Mouse (Mus musculus) hindbrain, postnatal 0 days (tissue): ENCODE results near the gene Gm7073. TPM values are rescaled to one million over a fixed set of nuclear protein-coding genes. Genes with fewer than 3 reads are reported as not detected.
A peak's percentile ranks its signal among the peaks of the same experiment; 100 is the strongest.

Experiments
- ATAC-seq: fragments of 200-750 bp; cut with Nextera tagmentation; 2 replicates; pipeline ENCODE4 v1.8.0; 2017; ENCODE audit warnings: mild to moderate bottlenecking, moderate TSS enrichment, moderate library complexity
- DNase-seq: peaks from one replicate; pipeline ENCODE4 v3.0.0-alpha.2; 2015; ENCODE audit warnings: low spot score
- H3K27ac ChIP-seq: fragments of 300-500 bp; sonication (generic); 2 replicates; pipeline ENCODE4 v1.5.1; 2014; ENCODE audit warnings: mild to moderate bottlenecking
- H3K27me3 ChIP-seq: fragments of 300-500 bp; sonication (generic); 2 replicates; pipeline ENCODE4 v1.6.1; 2014; ENCODE audit warnings: low read length, mixed read lengths; ENCODE audit not compliant: insufficient read depth
- H3K36me3 ChIP-seq: fragments of 300-500 bp; sonication (generic); 2 replicates; pipeline ENCODE4 v1.6.1; 2014; ENCODE audit warnings: low read length, mixed read lengths; ENCODE audit not compliant: insufficient read depth
- H3K4me1 ChIP-seq: fragments of 300-500 bp; sonication (generic); 2 replicates; pipeline ENCODE4 v1.6.1; 2014; ENCODE audit warnings: antibody characterized with exemption, low read length, mixed read lengths; ENCODE audit not compliant: insufficient read depth
- H3K4me2 ChIP-seq: fragments of 300-500 bp; sonication (generic); 2 replicates; pipeline ENCODE4 v1.6.1; 2014; ENCODE audit warnings: low read depth, mild to moderate bottlenecking, low read length, moderate library complexity, mixed read lengths
- H3K4me3 ChIP-seq: fragments of 300-500 bp; sonication (generic); 2 replicates; pipeline ENCODE4 v1.5.1; 2014; ENCODE audit warnings: low read length
- H3K9ac ChIP-seq: fragments of 300-500 bp; sonication (generic); replicated peaks from 2 replicates; pipeline ENCODE4 v1.6.1; 2014; ENCODE audit warnings: mild to moderate bottlenecking, low read length, moderate library complexity, mixed read lengths
- H3K9me3 ChIP-seq: fragments of 300-500 bp; sonication (generic); 2 replicates; pipeline ENCODE4 v1.6.1; 2016; ENCODE audit warnings: low read length, mixed read lengths
- CTCF ChIP-seq: IDR thresholded peaks from 2 replicates; pipeline ENCODE4 v1.5.1; 2016; ENCODE audit warnings: antibody characterized with exemption, control low read depth, low read depth
- WGBS: fragments of 180-500 bp; shearing (Covaris S2); extraction: QIAGEN DNeasy Blood & Tissue Kit; methylation state at CpG from one replicate; pipeline ENCODE4 v1.1.7; 2014; 5-methylcytosine and 5-hydroxymethylcytosine counted together
- polyA plus RNA-seq: library from polyadenylated mRNA; unstranded; fragments of >200 nt; fragmentation: Nextera tagmentation; extraction: Ambion mirVana; gene quantifications from 2 replicates; pipeline ENCODE4 v1.2.1, GENCODE M21; 2015
- total RNA-seq: library from RNA; depleted of rRNA; stranded (reverse); fragments of >200 nt; gene quantifications from 2 replicates; pipeline ENCODE4 v1.2.3, GENCODE M21; 2014; rRNA removed

Gm7073 gene
- not detected in 2 replicates for total RNA-seq
- not detected in 2 replicates for polyA plus RNA-seq

GRCm38 (mm10) chrX:60539149-60539548, at the start of gene Gm7073:
TSS of gene Gm7073 (minus strand) at chrX:60539249.
- ATAC-seq (no peak), DNase-seq (no peak)
- TF ChIP-seq CTCF, result no peak
- H3K27me3 ChIP-seq, result no peaks in the 10 kb centered on the region
- H3K4me3 ChIP-seq, result no peak within 1 kb of the TSS
- no peaks in the 10 kb centered on the region for H3K36me3 ChIP-seq
- H3K9me3 ChIP-seq, result no peaks in the 10 kb centered on the region
- no peaks in the 10 kb centered on the region for H3K4me1 ChIP-seq
- no peak within 1 kb of the TSS for H3K9ac ChIP-seq
- H3K27ac ChIP-seq, result no peak within 1 kb of the TSS
- no peak within 1 kb of the TSS for H3K4me2 ChIP-seq

- whole genome bisulfite sequencing, result 42% methylated on average over 1 of the region's 1 CpGs
- H3K9ac ChIP-seq, result no peak overlapping the region
- DNase-seq (no peak), ATAC-seq (no peak)
- H3K4me3 ChIP-seq, result no peak overlapping the region
- H3K36me3 ChIP-seq, result no peaks in the 10 kb centered on the region
- no peaks in the 10 kb centered on the region for H3K27me3 ChIP-seq
- no peaks in the 10 kb centered on the region for H3K4me1 ChIP-seq
- H3K9me3 ChIP-seq, result no peaks in the 10 kb centered on the region
- H3K4me2 ChIP-seq, result no peak overlapping the region
- no peak for TF ChIP-seq CTCF
- H3K27ac ChIP-seq, result no peak overlapping the region
Observed at GRCm38 (mm10) chrX:60570539-60570938, 31.5 kb upstream of the Gm7073 start.

GRCm38 (mm10) chrX:60569047-60569446, 30.0 kb upstream of the Gm7073 start:
- H3K4me3 ChIP-seq, result no peak overlapping the region
- H3K4me2 ChIP-seq, result no peak overlapping the region
- no peaks in the 10 kb centered on the region for H3K36me3 ChIP-seq
- H3K9ac ChIP-seq, result no peak overlapping the region
- H3K27ac ChIP-seq, result no peak overlapping the region
- DNase-seq, result no peak
- ATAC-seq, result no peak
- H3K9me3 ChIP-seq, result no peaks in the 10 kb centered on the region
- TF ChIP-seq CTCF, result no peak
- H3K27me3 ChIP-seq, result no peaks in the 10 kb centered on the region
- H3K4me1 ChIP-seq, result no peaks in the 10 kb centered on the region

GRCm38 (mm10) chrX:60555242-60555641, 16.2 kb upstream of the Gm7073 start:
- WGBS, result 33% methylated on average over 4 of the region's 4 CpGs
- no peaks in the 10 kb centered on the region for H3K4me1 ChIP-seq
- no peak overlapping the region for H3K4me2 ChIP-seq
- no peak for TF ChIP-seq CTCF
- H3K27me3 ChIP-seq, result no peaks in the 10 kb centered on the region
- DNase-seq, result no peak
- H3K9ac ChIP-seq, result no peak overlapping the region
- no peak overlapping the region for H3K27ac ChIP-seq
- no peak for ATAC-seq
- H3K36me3 ChIP-seq, result no peaks in the 10 kb centered on the region
- H3K9me3 ChIP-seq, result no peaks in the 10 kb centered on the region
- H3K4me3 ChIP-seq, result no peak overlapping the region

GRCm38 (mm10) chrX:60547444-60548304, 8.6 kb upstream of the Gm7073 start:
- Histone ChIP-seq H3K9me3 (no peaks in the 10 kb centered on the region), H3K4me2 (peak overlapping the region; percentile 57), H3K9ac (peak overlapping the region; percentile 65), H3K27me3 (no peaks in the 10 kb centered on the region), H3K36me3 (no peaks in the 10 kb centered on the region), H3K4me1 (no peaks in the 10 kb centered on the region), H3K4me3 (peak overlapping the region; percentile 54), H3K27ac (peak overlapping the region; percentile 78)
- ATAC-seq (peak; percentile 90), DNase-seq (peak; percentile 57)
- 29% methylated on average over 65 of the region's 113 CpGs for WGBS
- TF ChIP-seq CTCF, result no peak

GRCm38 (mm10) chrX:60547098-60547443, 8.0 kb upstream of the Gm7073 start:
- no peaks in the 10 kb centered on the region for H3K4me1 ChIP-seq
- peak overlapping the region; percentile 65 for H3K9ac ChIP-seq
- peak overlapping the region; percentile 54 for H3K4me3 ChIP-seq
- 40% methylated on average over 16 of the region's 16 CpGs for WGBS
- no peaks in the 10 kb centered on the region for H3K9me3 ChIP-seq
- ATAC-seq (peak; percentile 24), DNase-seq (no peak)
- no peaks in the 10 kb centered on the region for H3K36me3 ChIP-seq
- H3K27ac ChIP-seq, result peak overlapping the region; percentile 78; the same call in 1 of the 2 replicates
- no peaks in the 10 kb centered on the region for H3K27me3 ChIP-seq
- no peak for TF ChIP-seq CTCF
- H3K4me2 ChIP-seq, result peak overlapping the region; percentile 57

GRCm38 (mm10) chrX:60545906-60546305, 6.9 kb upstream of the Gm7073 start:
- Histone ChIP-seq H3K4me3 (no peak overlapping the region), H3K27me3 (no peaks in the 10 kb centered on the region), H3K9ac (no peak overlapping the region), H3K36me3 (no peaks in the 10 kb centered on the region), H3K9me3 (no peaks in the 10 kb centered on the region), H3K4me1 (no peaks in the 10 kb centered on the region), H3K4me2 (no peak overlapping the region), H3K27ac (no peak overlapping the region)
- DNase-seq (no peak), ATAC-seq (no peak)
- 45% methylated on average over 3 of the region's 3 CpGs for WGBS
- no peak for TF ChIP-seq CTCF
